Mouse (Mus musculus) kidney, postnatal 4 days (tissue): ENCODE measurements around the gene Zfp697.
"Not testable (repeated sequence)": the region's sequence is repeated elsewhere in the genome, so short reads cannot be mapped to it uniquely, and the experiment has no call there.

Experiments used
- DNase-seq, 2 experiments: peaks; one replicate each; pipeline ENCODE4 v3.0.0; 2021; ENCODE audit warnings: mixed read lengths in 2 of 2

The Zfp697 gene

GRCm38 (mm10) chr3:98524552-98524951 lies 142.3 kb downstream of the Zfp697 start:
- DNase-seq = not testable (repeated sequence)

GRCm38 (mm10) chr3:98524978-98525377 lies 142.7 kb downstream of the Zfp697 start:
- DNase-seq = not testable (repeated sequence)

GRCm38 (mm10) chr3:98547641-98548040 lies 165.4 kb downstream of the Zfp697 start:
- DNase-seq = not testable (repeated sequence)

GRCm38 (mm10) chr3:98548495-98548894 lies 166.2 kb downstream of the Zfp697 start:
- DNase-seq = not testable (repeated sequence)

GRCm38 (mm10) chr3:98550215-98550614 lies 168.0 kb downstream of the Zfp697 start:
- not testable (repeated sequence) for DNase-seq

- not testable (repeated sequence) for DNase-seq
Measured at GRCm38 (mm10) chr3:98550832-98551231, 168.6 kb downstream of the Zfp697 start.

- not testable (repeated sequence) for DNase-seq
Measured at GRCm38 (mm10) chr3:98560711-98561110, 178.4 kb downstream of the Zfp697 start.

GRCm38 (mm10) chr3:98563831-98564230 lies 181.6 kb downstream of the Zfp697 start:
- not testable (repeated sequence) for DNase-seq

- not testable (repeated sequence) for DNase-seq
Measured at GRCm38 (mm10) chr3:98564894-98565293, 182.6 kb downstream of the Zfp697 start.

- not testable (repeated sequence) for DNase-seq
Measured at GRCm38 (mm10) chr3:98567717-98568116, 185.5 kb downstream of the Zfp697 start.

GRCm38 (mm10) chr3:98581024-98581423 lies 198.8 kb downstream of the Zfp697 start:
- peak; percentile 59 to 65 for DNase-seq

- DNase-seq = not testable (repeated sequence)
Measured at GRCm38 (mm10) chr3:98582202-98582601, 199.9 kb downstream of the Zfp697 start.

- not testable (repeated sequence) for DNase-seq
Measured at GRCm38 (mm10) chr3:98582622-98583021, 200.4 kb downstream of the Zfp697 start.

GRCm38 (mm10) chr3:98587721-98588120 lies 205.5 kb downstream of the Zfp697 start:
- no peak for DNase-seq

GRCm38 (mm10) chr3:98588707-98589106 lies 206.4 kb downstream of the Zfp697 start, which contains the start of gene Gm10681:
Gene Gm10681 (minus strand): TSS chr3:98588807.
- no peak for DNase-seq

GRCm38 (mm10) chr3:98613540-98613939 lies 231.3 kb downstream of the Zfp697 start:
- DNase-seq = not testable (repeated sequence)

GRCm38 (mm10) chr3:98613963-98614362 lies 231.7 kb downstream of the Zfp697 start:
- no peak for DNase-seq

GRCm38 (mm10) chr3:98614406-98614927 lies 232.2 kb downstream of the Zfp697 start:
- not testable (repeated sequence) for DNase-seq

- peak in 1 of 2 experiments; percentile 11 for DNase-seq
Measured at GRCm38 (mm10) chr3:98616244-98616643, 234.0 kb downstream of the Zfp697 start.

- not testable (repeated sequence) for DNase-seq
Measured at GRCm38 (mm10) chr3:98616786-98617185, 234.5 kb downstream of the Zfp697 start.

GRCm38 (mm10) chr3:98629633-98630032 lies 247.4 kb downstream of the Zfp697 start:
- no peak for DNase-seq

- DNase-seq = no peak
Measured at GRCm38 (mm10) chr3:98630152-98630551, 247.9 kb downstream of the Zfp697 start, which contains the start of gene Hsd3b5. Gene Hsd3b5 (minus strand): TSS chr3:98630252.

- no peak for DNase-seq
Measured at GRCm38 (mm10) chr3:98635145-98635544, 252.9 kb downstream of the Zfp697 start.

- DNase-seq = peak; percentile 5 to 17
Measured at GRCm38 (mm10) chr3:98680786-98681185, 298.5 kb downstream of the Zfp697 start.

GRCm38 (mm10) chr3:98682401-98682800 lies 300.1 kb downstream of the Zfp697 start:
- no peak for DNase-seq
